Mouse (Mus musculus): ENCODE measurements at regions not wholly inside any gene's neighbourhood (a gene's known extent, or its start where the extent isn't known, plus 50 kb on each side); places are given as distances from the start of the nearest gene placed in this dataset.
A peak's percentile ranks its signal among the peaks of the same experiment; 100 is the strongest.

- peak overlapping the region; percentile 20; the same call in 1 of the 2 replicates for H3K9ac ChIP-seq (ENCODE audit: low read depth, low read length)
- no peak overlapping the region for H3K4me3 ChIP-seq (replicated peaks; ENCODE audit: low read depth, low read length)
- peak overlapping the region; percentile 99 for H3K27ac ChIP-seq
- ATAC-seq (replicated peaks; ENCODE audit: low FRiP score, low read depth) (no peak), DNase-seq (ENCODE audit: low spot score) (peak; percentile 32)
- no peak for TF ChIP-seq CTCF (IDR thresholded peaks at IDR 0.05; ENCODE audit: low read depth)
- 24% methylated on average over 10 of the region's 10 CpGs for WGBS
- peaks cover 64% of the 10 kb centered on the region for H3K4me1 ChIP-seq (replicated peaks; ENCODE audit: insufficient read depth, low read length)
- no peak overlapping the region for H3K4me2 ChIP-seq (ENCODE audit: low read length)
- no peaks in the 10 kb centered on the region for H3K36me3 ChIP-seq (ENCODE audit: insufficient read depth, low read length)
- H3K9me3 ChIP-seq (replicated peaks; ENCODE audit: low read length), result no peaks in the 10 kb centered on the region
- no peaks in the 10 kb centered on the region for H3K27me3 ChIP-seq (ENCODE audit: insufficient read depth, low read length)
These were observed 80.3 kb downstream of the 1700001O22Rik start for GRCm38 (mm10) chr2:30723059-30723587.

- Histone ChIP-seq H3K4me3 (replicated peaks; ENCODE audit: low read depth, low read length) (no peak overlapping the region), H3K9ac (ENCODE audit: low read depth, low read length) (peak overlapping the region; percentile 20; the same call in 1 of the 2 replicates), H3K27ac (peak overlapping the region; percentile 99), H3K27me3 (ENCODE audit: insufficient read depth, low read length) (no peaks in the 10 kb centered on the region), H3K4me1 (replicated peaks; ENCODE audit: insufficient read depth, low read length) (peaks cover 70% of the 10 kb centered on the region), H3K4me2 (ENCODE audit: low read length) (no peak overlapping the region), H3K9me3 (replicated peaks; ENCODE audit: low read length) (no peaks in the 10 kb centered on the region), H3K36me3 (ENCODE audit: insufficient read depth, low read length) (no peaks in the 10 kb centered on the region)
- 35% methylated on average over 7 of the region's 7 CpGs for WGBS
- ATAC-seq (replicated peaks; ENCODE audit: low FRiP score, low read depth), result no peak
- no peak for TF ChIP-seq CTCF (IDR thresholded peaks at IDR 0.05; ENCODE audit: low read depth)
- no peak for DNase-seq (ENCODE audit: low spot score)
These were observed 81.0 kb downstream of the 1700001O22Rik start for GRCm38 (mm10) chr2:30722263-30723050.

DNA sequence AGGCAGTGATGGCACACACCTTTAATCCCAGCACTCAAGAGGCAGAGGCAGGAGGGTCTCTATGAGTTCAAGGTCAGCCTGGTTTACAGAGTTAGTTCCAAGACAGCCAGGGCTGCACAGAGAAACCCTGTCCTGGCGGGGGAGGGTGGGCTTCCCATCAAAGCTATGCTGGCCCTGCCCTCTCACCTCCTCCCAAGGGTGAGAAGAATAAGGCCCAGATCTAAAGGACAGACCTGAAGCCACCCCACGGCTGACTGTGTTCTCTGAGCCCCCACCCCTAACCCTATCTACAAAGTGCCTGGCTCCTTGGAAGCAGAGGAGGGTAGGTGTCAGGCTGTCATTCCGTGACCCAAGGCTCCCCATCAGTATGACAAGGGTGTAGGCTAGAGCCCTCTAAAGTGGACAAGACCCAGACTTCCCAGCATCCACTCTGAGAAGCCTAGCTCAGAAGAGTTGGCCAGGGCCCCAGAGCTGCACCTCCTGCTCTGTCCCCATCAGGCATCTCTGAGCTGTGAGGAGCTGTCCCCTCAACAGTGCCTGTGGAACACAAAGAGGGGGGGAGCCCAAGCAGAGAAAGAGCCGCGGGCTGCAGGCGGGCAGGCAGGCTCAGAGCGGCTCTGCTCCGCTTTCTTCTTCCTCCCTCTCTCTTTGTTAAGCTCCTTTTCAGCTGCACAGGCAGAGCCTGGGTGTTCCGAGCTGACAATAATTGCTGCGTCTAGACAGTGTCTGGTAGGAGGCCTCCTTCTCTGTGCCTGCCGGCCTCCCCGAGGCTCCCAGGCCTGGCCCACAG is 81.8 kb downstream of the 1700001O22Rik start:
- DNase-seq (ENCODE audit: low spot score) (peak; percentile 61), ATAC-seq (replicated peaks; ENCODE audit: low FRiP score, low read depth) (no peak)
- 26% methylated on average over 12 of the region's 12 CpGs for WGBS
- H3K4me3 ChIP-seq (replicated peaks; ENCODE audit: low read depth, low read length), result no peak overlapping the region
- H3K4me1 ChIP-seq (replicated peaks; ENCODE audit: insufficient read depth, low read length), result peaks cover 78% of the 10 kb centered on the region
- H3K9ac ChIP-seq (ENCODE audit: low read depth, low read length), result peak overlapping the region; percentile 20; the same call in 1 of the 2 replicates
- no peaks in the 10 kb centered on the region for H3K9me3 ChIP-seq (replicated peaks; ENCODE audit: low read length)
- H3K27ac ChIP-seq, result peak overlapping the region; percentile 99
- no peaks in the 10 kb centered on the region for H3K27me3 ChIP-seq (ENCODE audit: insufficient read depth, low read length)
- no peak overlapping the region for H3K4me2 ChIP-seq (ENCODE audit: low read length)
- TF ChIP-seq CTCF (IDR thresholded peaks at IDR 0.05; ENCODE audit: low read depth), result no peak
- no peaks in the 10 kb centered on the region for H3K36me3 ChIP-seq (ENCODE audit: insufficient read depth, low read length)

- Histone ChIP-seq H3K27me3 (ENCODE audit: insufficient read depth, low read length) (no peaks in the 10 kb centered on the region), H3K4me2 (ENCODE audit: low read length) (no peak overlapping the region), H3K9me3 (replicated peaks; ENCODE audit: low read length) (no peaks in the 10 kb centered on the region), H3K9ac (ENCODE audit: low read depth, low read length) (no peak overlapping the region), H3K27ac (peak overlapping the region; percentile 99), H3K4me3 (replicated peaks; ENCODE audit: low read depth, low read length) (no peak overlapping the region), H3K4me1 (replicated peaks; ENCODE audit: insufficient read depth, low read length) (peaks cover 81% of the 10 kb centered on the region), H3K36me3 (ENCODE audit: insufficient read depth, low read length) (no peaks in the 10 kb centered on the region)
- 81% methylated on average over 5 of the region's 5 CpGs for WGBS
- ATAC-seq (replicated peaks; ENCODE audit: low FRiP score, low read depth) (no peak), DNase-seq (ENCODE audit: low spot score) (no peak)
- no peak for TF ChIP-seq CTCF (IDR thresholded peaks at IDR 0.05; ENCODE audit: low read depth)
These were observed 82.4 kb downstream of the 1700001O22Rik start for GRCm38 (mm10) chr2:30721048-30721461.

- peak overlapping the region; percentile 62; the same call in 1 of the 2 replicates for H3K9ac ChIP-seq (ENCODE audit: low read depth, low read length)
- H3K27me3 ChIP-seq (ENCODE audit: insufficient read depth, low read length), result no peaks in the 10 kb centered on the region
- TF ChIP-seq CTCF (IDR thresholded peaks at IDR 0.05; ENCODE audit: low read depth), result no peak
- no peak overlapping the region for H3K4me3 ChIP-seq (replicated peaks; ENCODE audit: low read depth, low read length)
- 44% methylated on average over 5 of the region's 5 CpGs for WGBS
- H3K36me3 ChIP-seq (ENCODE audit: insufficient read depth, low read length), result no peaks in the 10 kb centered on the region
- no peak for DNase-seq (ENCODE audit: low spot score)
- peak overlapping the region; percentile 99 for H3K27ac ChIP-seq
- H3K4me1 ChIP-seq (replicated peaks; ENCODE audit: insufficient read depth, low read length), result peaks cover 77% of the 10 kb centered on the region
- peak overlapping the region; percentile 35 for H3K4me2 ChIP-seq (ENCODE audit: low read length)
- ATAC-seq (replicated peaks; ENCODE audit: low FRiP score, low read depth), result no peak
- H3K9me3 ChIP-seq (replicated peaks; ENCODE audit: low read length), result no peaks in the 10 kb centered on the region
These were observed 83.2 kb downstream of the 1700001O22Rik start for GRCm38 (mm10) chr2:30720291-30720690.

DNA sequence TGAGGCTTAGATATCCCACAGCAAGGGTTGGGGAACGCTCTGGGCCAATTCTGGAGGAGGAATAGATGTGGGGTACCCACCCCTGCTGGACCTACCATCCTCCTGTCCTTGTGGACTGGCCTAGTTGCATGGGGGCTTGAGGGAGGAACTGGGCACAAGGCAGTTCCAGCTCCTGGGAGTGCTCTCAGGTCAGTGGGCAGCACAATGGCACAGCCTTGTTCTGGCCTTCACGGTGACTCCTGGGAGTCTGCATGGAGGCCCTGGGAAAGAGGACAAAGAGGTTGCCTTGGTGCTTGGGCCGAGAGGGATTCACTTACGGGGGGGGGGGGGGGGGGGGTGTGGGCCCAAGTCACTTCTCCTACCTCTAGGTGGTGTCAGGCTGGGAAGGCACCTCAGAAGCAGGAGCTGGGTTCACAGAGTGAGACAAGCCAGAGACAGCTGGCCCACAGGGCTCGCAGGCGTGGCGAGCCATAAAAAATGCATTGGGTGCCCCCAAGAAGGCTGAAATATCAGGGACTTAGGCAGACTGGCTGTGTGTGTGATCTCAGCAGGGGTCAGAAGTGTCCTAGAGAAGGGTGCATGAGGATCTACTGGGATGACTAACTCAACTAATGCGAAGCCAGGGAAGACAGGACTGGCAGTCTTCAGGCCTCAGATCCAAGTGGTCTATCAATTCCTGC is 83.7 kb downstream of the 1700001O22Rik start:
- DNase-seq (ENCODE audit: low spot score) (peak; percentile 48), ATAC-seq (replicated peaks; ENCODE audit: low FRiP score, low read depth) (no peak)
- H3K36me3 ChIP-seq (ENCODE audit: insufficient read depth, low read length), result no peaks in the 10 kb centered on the region
- TF ChIP-seq CTCF (IDR thresholded peaks at IDR 0.05; ENCODE audit: low read depth), result 0 out of 2 replicates have a peak, but pooled peaks have one; percentile 23
- peak overlapping the region; percentile 62 for H3K9ac ChIP-seq (ENCODE audit: low read depth, low read length)
- no peaks in the 10 kb centered on the region for H3K9me3 ChIP-seq (replicated peaks; ENCODE audit: low read length)
- H3K4me2 ChIP-seq (ENCODE audit: low read length), result peak overlapping the region; percentile 35
- WGBS, result 11% methylated on average over 8 of the region's 8 CpGs
- no peak overlapping the region; the same call in 1 of the 2 replicates for H3K4me3 ChIP-seq (replicated peaks; ENCODE audit: low read depth, low read length)
- H3K27ac ChIP-seq, result peak overlapping the region; percentile 99
- H3K27me3 ChIP-seq (ENCODE audit: insufficient read depth, low read length), result no peaks in the 10 kb centered on the region
- peaks cover 71% of the 10 kb centered on the region for H3K4me1 ChIP-seq (replicated peaks; ENCODE audit: insufficient read depth, low read length)

Measured in kidney, postnatal 0 days (tissue).